Mouse (Mus musculus): ENCODE results near the gene Etfdh. TPM values are rescaled to one million over a fixed set of nuclear protein-coding genes. Genes with fewer than 3 reads are reported as not detected.
"Not testable (repeated sequence)": the region's sequence is repeated elsewhere in the genome, so short reads cannot be mapped to it uniquely, and the experiment has no call there.

The Etfdh gene
- total RNA-seq, 4 experiments from 2014 or later, result 27.4 to 33.7 (median 29.9) TPM

DNA sequence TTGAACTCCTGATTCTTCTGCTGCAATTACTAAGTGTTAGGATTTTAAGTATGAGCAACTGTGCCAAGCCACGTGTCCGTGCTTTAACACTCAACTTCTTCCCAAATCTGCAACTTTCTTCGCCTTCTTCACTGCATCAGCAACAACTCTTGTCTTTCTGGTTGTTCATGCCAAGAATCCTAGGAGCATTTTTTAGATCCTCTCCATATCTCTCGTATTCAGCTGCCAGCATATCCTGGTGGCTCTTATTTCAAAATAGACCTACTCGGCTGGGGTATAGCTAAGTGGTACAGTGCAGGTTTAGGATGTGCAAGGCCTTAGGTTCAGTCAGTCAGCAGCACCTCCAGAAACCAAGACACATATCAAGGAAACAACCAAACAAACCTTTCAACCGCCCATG, 51.7 kb downstream of the Etfdh start:
- DNase-seq (ENCODE audit: low spot score in 2 of 2), result no peak

GRCm38 (mm10) chr3:79576865-79577264, 52.4 kb downstream of the Etfdh start:
- no peak for DNase-seq (ENCODE audit: low spot score in 2 of 2)

DNA sequence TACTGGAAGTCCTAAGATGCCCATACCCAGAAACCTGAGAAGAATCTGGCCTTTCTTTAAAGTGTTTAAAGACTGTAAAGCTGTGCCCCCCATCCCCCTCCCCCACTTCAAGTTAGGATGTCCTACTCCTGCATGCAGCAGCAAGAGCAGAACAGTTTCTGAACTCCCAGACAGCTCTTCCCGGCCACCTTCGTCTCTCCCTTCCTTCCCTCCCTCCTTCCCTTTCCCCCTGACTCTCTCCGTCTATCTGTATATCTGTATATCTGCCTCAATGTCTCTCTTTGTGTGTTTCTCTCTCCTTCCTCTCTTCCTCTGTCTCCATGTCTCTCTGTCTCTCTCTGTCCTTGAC, 52.9 kb downstream of the Etfdh start:
- no peak for DNase-seq (ENCODE audit: low spot score in 2 of 2)

DNA sequence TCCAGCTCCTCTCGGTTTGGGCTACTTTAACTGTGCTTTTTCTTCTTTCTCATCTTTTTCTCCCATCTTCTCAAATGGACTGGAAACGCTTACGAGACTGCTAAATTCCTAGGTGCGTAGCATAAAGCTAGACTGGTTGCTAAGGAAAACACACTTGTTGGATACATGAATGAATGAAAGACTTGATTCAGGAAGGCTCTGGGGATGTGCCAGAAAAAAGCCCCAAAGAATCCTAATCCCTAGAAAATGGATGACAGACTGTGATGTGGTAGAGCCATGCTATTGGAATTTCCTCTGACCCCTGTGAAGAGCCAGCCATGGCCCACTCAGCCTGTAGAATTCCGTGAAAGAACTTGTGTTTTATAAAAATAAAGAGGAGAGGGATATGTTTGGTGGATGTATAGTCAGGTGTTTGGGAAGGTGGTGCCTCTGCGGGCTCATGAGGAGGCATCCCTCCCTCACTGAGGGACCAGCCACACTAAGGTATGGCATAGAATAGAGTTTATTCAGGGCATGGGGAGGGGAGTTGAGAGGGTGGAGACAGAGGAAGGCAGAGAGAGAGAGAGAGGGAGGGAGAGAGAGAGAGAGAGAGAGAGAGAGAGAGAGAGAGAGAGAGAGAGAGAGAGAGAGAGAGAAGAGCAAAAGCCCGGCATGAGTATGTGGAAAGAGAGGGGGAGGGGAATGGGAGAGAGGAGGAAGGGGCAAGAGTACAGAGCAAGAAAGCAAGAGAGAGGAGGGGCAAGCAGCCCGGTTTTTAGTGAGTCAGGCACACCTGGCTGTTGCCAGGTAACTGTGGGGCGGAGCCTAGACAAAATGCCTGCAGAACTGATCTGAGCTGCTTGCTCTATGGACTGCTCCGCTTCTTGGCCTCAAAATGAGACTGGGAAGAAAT, 53.5 kb downstream of the Etfdh start:
- no peak for DNase-seq (ENCODE audit: low spot score in 2 of 2)

GRCm38 (mm10) chr3:79574336-79574735, 55.0 kb downstream of the Etfdh start:
- no peak for DNase-seq (ENCODE audit: low spot score in 2 of 2)

DNA sequence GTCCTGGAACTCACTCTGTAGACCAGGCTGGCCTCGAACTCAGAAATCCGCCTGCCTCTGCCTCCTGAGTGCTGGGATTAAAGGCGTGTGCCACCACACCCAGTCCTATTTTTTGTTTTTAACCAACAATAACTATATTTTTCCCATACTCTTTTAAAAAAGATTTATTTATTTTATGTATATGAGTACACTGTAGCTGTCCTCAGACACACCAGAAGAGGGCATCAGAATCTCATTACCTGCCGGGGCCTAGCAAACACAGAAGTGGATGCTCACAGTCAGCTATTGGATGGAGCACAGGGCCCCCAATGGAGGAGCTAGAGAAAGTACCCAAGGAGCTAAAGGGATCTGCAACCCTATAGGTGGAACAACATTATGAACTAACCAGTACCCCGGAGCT, 55.9 kb downstream of the Etfdh start:
- DNase-seq (ENCODE audit: low spot score in 2 of 2), result not testable (repeated sequence)

DNA sequence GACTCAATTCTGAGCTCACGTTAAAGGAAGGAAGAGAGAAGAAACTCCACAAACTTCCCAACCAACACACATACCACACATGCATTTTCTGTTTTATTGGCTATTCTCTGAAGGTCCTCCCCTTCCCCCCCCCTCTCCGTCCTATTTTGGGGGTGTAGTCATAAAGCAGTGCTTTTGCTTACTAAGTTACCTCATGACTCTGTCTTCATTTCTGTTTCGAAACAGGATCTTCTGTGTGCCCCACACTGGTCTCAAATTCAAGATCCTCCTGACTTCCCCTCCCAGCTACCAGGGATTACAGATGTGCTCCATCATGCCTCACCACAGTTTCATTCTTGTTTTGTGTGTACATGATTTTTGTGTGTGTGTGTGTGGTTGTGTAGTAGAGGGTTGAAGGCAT, 56.9 kb downstream of the Etfdh start:
- no peak for DNase-seq (ENCODE audit: low spot score in 2 of 2)

GRCm38 (mm10) chr3:79569351-79569681, 60.0 kb downstream of the Etfdh start:
- DNase-seq (ENCODE audit: low spot score in 2 of 2), result no peak

- DNase-seq (ENCODE audit: low spot score in 2 of 2), result no peak
Observed at GRCm38 (mm10) chr3:79568629-79569350, 60.5 kb downstream of the Etfdh start.

- DNase-seq (ENCODE audit: low spot score in 2 of 2), result peak; percentile 82 to 90
Observed at GRCm38 (mm10) chr3:79567703-79568362, 61.5 kb downstream of the Etfdh start, which contains the start of gene Fnip2. Gene Fnip2 (minus strand): TSS chr3:79567796.

- DNase-seq (ENCODE audit: low spot score in 2 of 2), result no peak
Observed at GRCm38 (mm10) chr3:79566716-79567691, 62.3 kb downstream of the Etfdh start.

GRCm38 (mm10) chr3:79564875-79565606, 64.3 kb downstream of the Etfdh start:
- DNase-seq (ENCODE audit: low spot score in 2 of 2), result no peak

- DNase-seq (ENCODE audit: low spot score in 2 of 2), result no peak
Observed at GRCm38 (mm10) chr3:79563511-79563910, 65.8 kb downstream of the Etfdh start.

DNA sequence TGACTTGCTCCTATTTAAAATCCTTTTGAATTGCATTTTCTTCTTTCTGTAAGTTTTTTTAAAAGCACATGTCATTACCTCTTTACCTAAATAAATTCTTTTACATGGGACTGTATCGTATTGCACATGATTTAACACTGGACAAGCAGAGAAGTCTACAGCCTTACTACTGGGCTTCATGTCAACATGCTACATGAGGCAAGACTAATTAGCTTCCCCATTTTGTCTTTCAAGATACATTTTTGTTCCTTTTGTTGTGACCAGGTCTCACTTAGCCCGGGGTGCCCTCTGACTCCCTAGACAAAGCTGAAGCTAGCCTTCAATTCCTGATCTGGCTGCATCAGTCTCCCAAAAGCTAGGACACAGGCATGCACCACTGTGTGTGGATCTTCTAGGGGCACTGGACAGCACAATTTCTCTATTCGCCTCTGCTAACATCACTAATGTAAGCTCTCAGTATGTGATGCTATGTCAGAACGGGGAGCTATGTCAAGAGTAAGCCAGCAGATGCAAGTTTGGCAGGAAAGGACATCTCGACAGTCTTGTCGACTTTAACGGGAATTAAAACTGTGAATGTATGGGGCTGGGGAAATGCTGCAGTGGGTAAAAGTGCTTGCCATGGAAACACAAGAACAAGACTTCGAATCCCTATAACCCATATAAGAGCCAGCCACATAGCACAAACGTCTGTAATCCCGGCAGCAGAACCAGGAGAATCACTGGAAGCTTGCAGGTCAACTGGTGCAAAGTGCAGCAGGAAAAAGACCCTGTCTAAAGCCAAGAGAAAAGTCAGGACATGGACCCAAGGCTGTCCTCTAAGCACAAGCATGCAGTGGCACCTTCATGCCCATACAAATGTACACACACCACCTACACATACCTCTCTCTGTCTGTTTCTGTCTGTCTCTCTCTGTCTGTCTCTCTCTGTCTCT, 67.2 kb downstream of the Etfdh start:
- DNase-seq (ENCODE audit: low spot score in 2 of 2), result no peak

DNA sequence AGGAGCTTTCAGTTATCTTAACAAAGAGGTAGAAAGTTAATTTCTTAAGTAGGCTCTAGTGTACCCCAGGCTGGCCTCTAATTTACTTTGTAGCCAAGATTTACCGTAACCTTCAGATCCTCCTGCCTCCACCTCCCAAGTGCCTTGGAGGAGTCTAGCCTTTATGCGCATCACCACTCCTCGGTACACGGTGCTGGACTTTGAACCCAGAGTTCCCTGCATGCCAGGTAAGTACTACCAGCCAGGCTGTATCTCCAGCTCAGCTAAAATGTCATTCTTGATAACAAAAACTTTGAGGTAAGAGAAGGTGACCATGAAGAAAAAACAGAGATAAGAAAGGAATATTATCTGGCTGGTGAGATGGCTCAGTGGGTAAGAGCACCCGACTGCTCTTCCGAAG, 68.7 kb downstream of the Etfdh start:
- DNase-seq (ENCODE audit: low spot score in 2 of 2), result no peak

DNA sequence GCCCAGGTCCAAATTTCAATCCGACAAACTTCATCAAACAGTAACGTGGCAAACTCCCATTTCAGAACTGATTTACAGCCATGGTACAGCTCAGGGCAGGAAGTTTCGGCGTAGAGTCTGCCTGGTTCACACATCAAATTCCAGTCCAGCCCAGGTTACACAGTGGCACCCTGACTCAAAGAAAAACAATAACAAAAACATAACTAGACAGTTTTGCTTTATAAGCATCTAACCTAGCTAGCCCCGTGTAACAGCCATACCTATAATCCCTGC, 69.6 kb downstream of the Etfdh start:
- DNase-seq (ENCODE audit: low spot score in 2 of 2), result no peak

- no peak for DNase-seq (ENCODE audit: low spot score in 2 of 2)
Observed at GRCm38 (mm10) chr3:79559021-79559772, 70.1 kb downstream of the Etfdh start.

- no peak for DNase-seq (ENCODE audit: low spot score in 2 of 2)
Observed at GRCm38 (mm10) chr3:79555061-79555460, 74.2 kb downstream of the Etfdh start.

Data from layer of hippocampus, adult 8-10 months (tissue).